Mouse (Mus musculus) liver, embryonic 13.5 days (tissue): Measurements from ENCODE around the gene Pappa2. TPM values are rescaled to one million over a fixed set of nuclear protein-coding genes. Genes with fewer than 3 reads are reported as not detected.

Source experiments
- ATAC-seq: fragments of 200-750 bp; cut with Nextera tagmentation; 2 replicates; pipeline ENCODE4 v1.8.0; 2017; ENCODE audit warnings: low read depth, mild to moderate bottlenecking, moderate number of reproducible peaks, moderate library complexity
- DNase-seq: peaks from one replicate; pipeline ENCODE4 v3.0.0; 2022
- H3K27ac ChIP-seq: fragments of 300-500 bp; sonication (generic); 2 replicates; pipeline ENCODE4 v1.5.1; 2015; ENCODE audit warnings: moderate library complexity, mild to moderate bottlenecking, inconsistent platforms
- H3K27me3 ChIP-seq: fragments of 300-500 bp; sonication (generic); 2 replicates; pipeline ENCODE4 v1.6.1; 2015; ENCODE audit warnings: mild to moderate bottlenecking, inconsistent platforms
- H3K36me3 ChIP-seq: fragments of 300-500 bp; sonication (generic); 2 replicates; pipeline ENCODE4 v1.6.1; 2015; ENCODE audit warnings: mild to moderate bottlenecking, inconsistent platforms
- H3K4me1 ChIP-seq: fragments of 300-500 bp; sonication (generic); replicated peaks from 2 replicates; pipeline ENCODE4 v1.6.1; 2015; ENCODE audit warnings: inconsistent platforms
- H3K4me2 ChIP-seq: fragments of 300-500 bp; sonication (generic); 2 replicates; pipeline ENCODE4 v1.6.1; 2015; ENCODE audit warnings: inconsistent platforms, mild to moderate bottlenecking, moderate library complexity
- H3K4me3 ChIP-seq: fragments of 300-500 bp; sonication (generic); replicated peaks from 2 replicates; pipeline ENCODE4 v1.5.1; 2015; ENCODE audit warnings: mild to moderate bottlenecking, inconsistent platforms
- H3K9ac ChIP-seq: fragments of 300-500 bp; sonication (generic); 2 replicates; pipeline ENCODE4 v1.6.1; 2015; ENCODE audit warnings: mild to moderate bottlenecking, inconsistent platforms
- H3K9me3 ChIP-seq: fragments of 300-500 bp; sonication (generic); replicated peaks from 2 replicates; pipeline ENCODE4 v1.6.1; 2016; ENCODE audit warnings: inconsistent platforms
- WGBS: fragments of 180-500 bp; shearing (Covaris S2); methylation state at CpG from one replicate; pipeline ENCODE4 v1.1.7; 2015; ENCODE audit not compliant: insufficient replicate concordance; 5-methylcytosine and 5-hydroxymethylcytosine counted together
- polyA plus RNA-seq: library from polyadenylated mRNA; unstranded; fragments of >200 nt; fragmentation: Nextera tagmentation; extraction: Ambion mirVana; gene quantifications from 2 replicates; pipeline ENCODE4 v1.2.1, GENCODE M21; 2015

The Pappa2 gene
- polyA plus RNA-seq, 1 experiment from 2014 or later = 0.02 TPM

GRCm38 (mm10) chr1:158897339-158897738, 83.0 kb downstream of the Pappa2 start:
- Histone ChIP-seq H3K4me1 (no peaks in the 10 kb centered on the region), H3K9me3 (no peaks in the 10 kb centered on the region), H3K36me3 (no peaks in the 10 kb centered on the region), H3K4me3 (no peak overlapping the region), H3K4me2 (no peak overlapping the region), H3K9ac (no peak overlapping the region), H3K27me3 (no peaks in the 10 kb centered on the region), H3K27ac (no peak overlapping the region)
- no peak for DNase-seq
- ATAC-seq = no peak

GRCm38 (mm10) chr1:158894441-158894840, 85.8 kb downstream of the Pappa2 start:
- DNase-seq = no peak
- no peaks in the 10 kb centered on the region for H3K9me3 ChIP-seq
- no peak overlapping the region for H3K9ac ChIP-seq
- H3K27ac ChIP-seq = no peak overlapping the region
- no peaks in the 10 kb centered on the region for H3K36me3 ChIP-seq
- no peak overlapping the region for H3K4me3 ChIP-seq
- no peak for ATAC-seq
- no peak overlapping the region for H3K4me2 ChIP-seq
- no peaks in the 10 kb centered on the region for H3K27me3 ChIP-seq
- WGBS = 75% methylated on average over 6 of the region's 6 CpGs
- H3K4me1 ChIP-seq = no peaks in the 10 kb centered on the region

GRCm38 (mm10) chr1:158875487-158875886, 104.8 kb downstream of the Pappa2 start:
- H3K9me3 ChIP-seq = no peaks in the 10 kb centered on the region
- no peak overlapping the region for H3K9ac ChIP-seq
- H3K36me3 ChIP-seq = no peaks in the 10 kb centered on the region
- DNase-seq (no peak), ATAC-seq (no peak)
- WGBS = 54% methylated on average over 3 of the region's 3 CpGs
- no peaks in the 10 kb centered on the region for H3K4me1 ChIP-seq
- no peaks in the 10 kb centered on the region for H3K27me3 ChIP-seq
- H3K27ac ChIP-seq = no peak overlapping the region
- no peak overlapping the region for H3K4me3 ChIP-seq
- no peak overlapping the region for H3K4me2 ChIP-seq

- ATAC-seq = no peak
- Histone ChIP-seq H3K27ac (no peak overlapping the region), H3K4me3 (no peak overlapping the region), H3K36me3 (no peaks in the 10 kb centered on the region), H3K9ac (no peak overlapping the region), H3K9me3 (no peaks in the 10 kb centered on the region), H3K4me2 (no peak overlapping the region), H3K4me1 (no peaks in the 10 kb centered on the region), H3K27me3 (no peaks in the 10 kb centered on the region)
- WGBS = 85% methylated on average over 2 of the region's 2 CpGs
- no peak for DNase-seq
These were observed 105.7 kb downstream of the Pappa2 start for GRCm38 (mm10) chr1:158874552-158875077.

GRCm38 (mm10) chr1:158873631-158874030, 106.7 kb downstream of the Pappa2 start:
- H3K4me2 ChIP-seq = no peak overlapping the region
- DNase-seq (no peak), ATAC-seq (no peak)
- no peak overlapping the region for H3K27ac ChIP-seq
- H3K4me3 ChIP-seq = no peak overlapping the region
- H3K9me3 ChIP-seq = no peaks in the 10 kb centered on the region
- no peaks in the 10 kb centered on the region for H3K36me3 ChIP-seq
- no peaks in the 10 kb centered on the region for H3K4me1 ChIP-seq
- H3K9ac ChIP-seq = no peak overlapping the region
- WGBS = 35% methylated on average over 1 of the region's 1 CpGs
- H3K27me3 ChIP-seq = no peaks in the 10 kb centered on the region

GRCm38 (mm10) chr1:158871401-158871800, 108.9 kb downstream of the Pappa2 start:
- Histone ChIP-seq H3K36me3 (no peaks in the 10 kb centered on the region), H3K27ac (no peak overlapping the region), H3K9ac (no peak overlapping the region), H3K4me2 (no peak overlapping the region), H3K9me3 (no peaks in the 10 kb centered on the region), H3K4me3 (no peak overlapping the region), H3K4me1 (no peaks in the 10 kb centered on the region), H3K27me3 (no peaks in the 10 kb centered on the region)
- 50% methylated on average over 2 of the region's 2 CpGs for WGBS
- DNase-seq (no peak), ATAC-seq (no peak)

- WGBS = 53% methylated on average over 5 of the region's 5 CpGs
- DNase-seq (no peak), ATAC-seq (no peak)
- Histone ChIP-seq H3K9ac (no peak overlapping the region), H3K9me3 (no peaks in the 10 kb centered on the region), H3K36me3 (no peaks in the 10 kb centered on the region), H3K27me3 (no peaks in the 10 kb centered on the region), H3K27ac (no peak overlapping the region), H3K4me3 (no peak overlapping the region), H3K4me1 (no peaks in the 10 kb centered on the region), H3K4me2 (no peak overlapping the region)
These were observed 120.1 kb downstream of the Pappa2 start for GRCm38 (mm10) chr1:158860190-158860589.

- ATAC-seq (no peak), DNase-seq (no peak)
- Histone ChIP-seq H3K27ac (no peak overlapping the region), H3K9me3 (no peaks in the 10 kb centered on the region), H3K4me2 (no peak overlapping the region), H3K27me3 (no peaks in the 10 kb centered on the region), H3K4me1 (no peaks in the 10 kb centered on the region), H3K4me3 (no peak overlapping the region), H3K9ac (no peak overlapping the region), H3K36me3 (no peaks in the 10 kb centered on the region)
- WGBS = 60% methylated on average over 5 of the region's 5 CpGs
These were observed 126.1 kb downstream of the Pappa2 start for GRCm38 (mm10) chr1:158853936-158854882.

- ATAC-seq = no peak
- no peaks in the 10 kb centered on the region for H3K4me1 ChIP-seq
- no peak overlapping the region for H3K4me2 ChIP-seq
- no peaks in the 10 kb centered on the region for H3K27me3 ChIP-seq
- H3K9me3 ChIP-seq = no peaks in the 10 kb centered on the region
- WGBS = 62% methylated on average over 14 of the region's 14 CpGs
- no peak overlapping the region for H3K9ac ChIP-seq
- no peaks in the 10 kb centered on the region for H3K36me3 ChIP-seq
- no peak overlapping the region for H3K4me3 ChIP-seq
- no peak overlapping the region for H3K27ac ChIP-seq
- no peak for DNase-seq
These were observed 127.3 kb downstream of the Pappa2 start for GRCm38 (mm10) chr1:158852836-158853567.

- ATAC-seq (no peak), DNase-seq (no peak)
- Histone ChIP-seq H3K27ac (no peak overlapping the region), H3K4me3 (no peak overlapping the region), H3K36me3 (no peaks in the 10 kb centered on the region), H3K27me3 (no peaks in the 10 kb centered on the region), H3K4me2 (no peak overlapping the region), H3K4me1 (no peaks in the 10 kb centered on the region), H3K9me3 (no peaks in the 10 kb centered on the region), H3K9ac (no peak overlapping the region)
- 46% methylated on average over 3 of the region's 3 CpGs for WGBS
These were observed 129.8 kb downstream of the Pappa2 start for GRCm38 (mm10) chr1:158850459-158850858.

- Histone ChIP-seq H3K4me2 (no peak overlapping the region), H3K36me3 (no peaks in the 10 kb centered on the region), H3K9me3 (no peaks in the 10 kb centered on the region), H3K27me3 (no peaks in the 10 kb centered on the region), H3K27ac (no peak overlapping the region), H3K4me3 (no peak overlapping the region), H3K9ac (no peak overlapping the region), H3K4me1 (no peaks in the 10 kb centered on the region)
- DNase-seq (no peak), ATAC-seq (no peak)
- WGBS = 61% methylated on average over 10 of the region's 10 CpGs
These were observed 135.7 kb downstream of the Pappa2 start for GRCm38 (mm10) chr1:158844604-158845003.
